Mouse (Mus musculus) spleen, adult 2 months (tissue): ENCODE measurements around the gene Clcf1. TPM values are rescaled to one million over a fixed set of nuclear protein-coding genes. Genes with fewer than 3 reads are reported as not detected.
A peak's percentile ranks its signal among the peaks of the same experiment; 100 is the strongest.
"Not testable (repeated sequence)": the region's sequence is repeated elsewhere in the genome, so short reads cannot be mapped to it uniquely, and the experiment has no call there.

Experiments
- DNase-seq, 2 experiments: peaks; one replicate each; pipeline versions ENCODE4 v3.0.0 to v3.0.0-alpha.2; 2012 to 2021; ENCODE audit warnings: low spot score in 2 of 2, low read depth in 1 of 2
- H3K27ac ChIP-seq: fragments of 200-500 bp; 2 replicates; pipeline ENCODE4 v1.5.1; 2012; ENCODE audit warnings: low read length, inconsistent platforms; ENCODE audit not compliant: insufficient read depth
- H3K27me3 ChIP-seq: fragments of 200-500 bp; 2 replicates; pipeline ENCODE4 v1.6.1; 2012; ENCODE audit warnings: mild to moderate bottlenecking, moderate library complexity, low read length, inconsistent platforms; ENCODE audit not compliant: control insufficient read depth, insufficient read depth
- H3K36me3 ChIP-seq: fragments of 200-500 bp; 2 replicates; pipeline ENCODE4 v1.6.1; 2012; ENCODE audit warnings: mild to moderate bottlenecking, low read length, inconsistent platforms; ENCODE audit not compliant: control insufficient read depth, insufficient read depth
- H3K4me1 ChIP-seq: fragments of 200-500 bp; 2 replicates; pipeline ENCODE4 v1.6.1; 2011; ENCODE audit warnings: inconsistent platforms; ENCODE audit not compliant: control insufficient read depth, insufficient read depth, insufficient read length
- H3K4me3 ChIP-seq: fragments of 200-500 bp; 2 replicates; pipeline ENCODE4 v1.5.1; 2011; ENCODE audit warnings: mild to moderate bottlenecking, inconsistent platforms; ENCODE audit not compliant: insufficient read depth, insufficient read length; ENCODE audit errors: extremely low read depth
- CTCF ChIP-seq: fragments of 200-500 bp; IDR thresholded peaks from 2 replicates; pipeline ENCODE4 v1.5.1; 2011; ENCODE audit warnings: mild to moderate bottlenecking, inconsistent platforms; ENCODE audit not compliant: insufficient read depth, insufficient read length, insufficient replicate concordance; ENCODE audit errors: extremely low read depth
- POLR2A ChIP-seq: fragments of 200-500 bp; IDR thresholded peaks from 2 replicates; pipeline ENCODE4 v1.6.1; 2011; ENCODE audit warnings: low read depth, low read length, inconsistent platforms
- WGBS: fragments of 180-500 bp; shearing (Covaris S2); methylation state at CpG from one replicate; pipeline ENCODE4 v1.1.7; 2018; 5-methylcytosine and 5-hydroxymethylcytosine counted together
- polyA plus RNA-seq: library from polyadenylated mRNA; depleted of rRNA; stranded (reverse); fragments of >200 nt; gene quantifications from 2 replicates; pipeline ENCODE4 v1.2.3, GENCODE M21; 2012

Gene Clcf1
- polyA plus RNA-seq, 1 experiment = 128 TPM

GRCm38 (mm10) chr19:4232186-4232572 is 18.1 kb downstream of the Clcf1 start:
- DNase-seq = peak; percentile 45 to 63
- 4% methylated on average over 2 of the region's 2 CpGs for WGBS
- Histone ChIP-seq H3K4me3 (peak overlapping the region; percentile 73), H3K4me1 (peaks cover 45% of the 10 kb centered on the region), H3K36me3 (no peaks in the 10 kb centered on the region), H3K27ac (peak overlapping the region; percentile 99), H3K27me3 (no peaks in the 10 kb centered on the region)
- TF ChIP-seq POLR2A (no peak), CTCF (no peak)

DNA sequence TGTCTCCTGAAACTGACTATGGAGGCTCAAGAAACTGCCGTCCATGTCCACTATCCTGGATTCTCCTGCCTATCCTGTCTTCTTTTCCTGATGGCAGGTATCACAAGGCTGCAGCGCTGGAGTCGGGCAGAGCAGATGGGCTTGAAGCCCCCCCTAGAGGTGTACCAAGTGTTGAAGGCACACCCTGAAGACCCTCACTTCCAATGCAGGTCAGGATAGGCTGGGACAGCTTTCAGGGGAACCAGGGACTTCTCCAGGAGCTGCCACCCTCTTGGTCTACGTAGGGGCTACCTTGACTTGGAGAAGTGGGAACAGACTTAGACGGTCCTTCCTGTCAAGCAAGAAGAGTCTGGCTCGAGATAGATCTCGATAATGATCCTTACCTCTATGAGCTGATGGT is 18.6 kb downstream of the Clcf1 start:
- Histone ChIP-seq H3K27me3 (no peaks in the 10 kb centered on the region), H3K27ac (peak overlapping the region; percentile 99), H3K4me1 (peaks cover 40% of the 10 kb centered on the region), H3K4me3 (peak overlapping the region; percentile 73), H3K36me3 (no peaks in the 10 kb centered on the region)
- no peak for DNase-seq
- TF ChIP-seq POLR2A = no peak
- no peak for TF ChIP-seq CTCF
- WGBS = 78% methylated on average over 7 of the region's 7 CpGs

DNA sequence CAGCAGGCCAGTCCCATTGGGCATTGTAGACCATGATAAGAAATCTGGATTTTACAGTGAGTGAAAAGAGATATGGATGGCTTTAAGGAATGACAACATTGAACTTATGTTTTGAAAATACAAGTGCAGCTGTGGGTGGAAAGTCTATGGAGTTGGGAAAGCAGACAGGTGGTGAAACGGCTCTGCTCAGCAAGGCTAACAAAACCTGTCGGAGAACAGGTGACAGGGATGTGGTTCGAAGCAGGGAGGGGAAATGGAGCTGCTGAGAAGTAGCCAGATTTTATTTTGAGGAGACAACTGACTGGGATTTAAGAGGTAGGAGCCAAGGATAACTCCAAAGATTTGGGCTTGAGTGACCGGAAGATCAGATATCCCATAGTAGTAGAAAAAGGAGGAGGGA is 20.5 kb downstream of the Clcf1 start:
- 90% methylated on average over 4 of the region's 4 CpGs for WGBS
- Histone ChIP-seq H3K27ac (no peak overlapping the region), H3K36me3 (no peaks in the 10 kb centered on the region), H3K4me3 (no peak overlapping the region), H3K4me1 (peaks cover 26% of the 10 kb centered on the region), H3K27me3 (no peaks in the 10 kb centered on the region)
- TF ChIP-seq POLR2A (no peak), CTCF (no peak)
- DNase-seq = no peak

DNA sequence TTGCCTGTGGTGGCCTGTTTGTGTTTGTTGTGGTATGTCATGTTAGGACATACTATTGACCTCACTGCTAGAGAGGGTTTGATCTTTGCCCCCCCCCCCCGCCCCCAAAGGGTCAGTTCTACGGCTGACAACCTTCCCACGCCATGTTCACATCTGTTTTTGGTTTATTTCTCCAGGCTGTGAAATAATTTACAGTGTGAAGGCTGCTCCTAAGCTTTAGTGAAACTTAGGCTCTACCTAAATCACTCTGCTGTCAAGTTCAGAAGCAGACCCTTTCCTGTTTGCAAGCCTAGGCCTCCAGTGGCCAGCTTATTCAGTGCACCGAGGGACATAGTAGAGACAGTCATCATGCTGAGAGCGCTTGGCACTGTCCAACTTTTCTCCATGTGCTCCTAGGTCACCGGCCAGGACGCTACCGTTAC is 26.2 kb downstream of the Clcf1 start:
- WGBS = 67% methylated on average over 8 of the region's 8 CpGs
- no peak for DNase-seq

DNA sequence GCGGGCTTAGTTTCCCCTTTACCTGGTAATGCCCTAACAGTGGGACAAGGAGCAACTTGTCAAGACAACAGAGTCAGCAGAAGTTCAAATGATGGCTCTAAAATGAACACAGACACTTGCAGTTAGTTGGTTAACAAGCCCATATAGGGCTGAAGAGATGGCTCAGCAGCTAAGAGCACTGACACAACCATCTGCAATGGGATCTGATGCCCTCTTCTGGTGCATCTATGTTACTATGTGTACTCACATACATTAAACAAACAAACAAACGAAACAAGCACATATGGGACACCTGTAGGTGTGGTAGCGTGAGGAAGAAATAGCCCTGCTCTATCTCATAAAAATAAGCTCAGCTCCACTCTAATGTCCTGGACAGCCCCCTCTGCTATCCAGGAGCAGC is 28.4 kb downstream of the Clcf1 start:
- TF ChIP-seq CTCF = no peak
- TF ChIP-seq POLR2A = no peak
- Histone ChIP-seq H3K27ac (no peak overlapping the region), H3K4me1 (no peaks in the 10 kb centered on the region), H3K36me3 (no peaks in the 10 kb centered on the region), H3K27me3 (no peaks in the 10 kb centered on the region), H3K4me3 (no peak overlapping the region)
- DNase-seq = no peak
- 87% methylated on average over 3 of the region's 3 CpGs for WGBS

More for the DNA sequence above, 26.2 kb downstream of the Clcf1 start:
- H3K4me3 ChIP-seq = no peak overlapping the region
- H3K4me1 ChIP-seq = no peaks in the 10 kb centered on the region
- H3K27me3 ChIP-seq = no peaks in the 10 kb centered on the region
- no peaks in the 10 kb centered on the region for H3K36me3 ChIP-seq
- H3K27ac ChIP-seq = no peak overlapping the region
- TF ChIP-seq POLR2A (no peak), CTCF (no peak)

DNA sequence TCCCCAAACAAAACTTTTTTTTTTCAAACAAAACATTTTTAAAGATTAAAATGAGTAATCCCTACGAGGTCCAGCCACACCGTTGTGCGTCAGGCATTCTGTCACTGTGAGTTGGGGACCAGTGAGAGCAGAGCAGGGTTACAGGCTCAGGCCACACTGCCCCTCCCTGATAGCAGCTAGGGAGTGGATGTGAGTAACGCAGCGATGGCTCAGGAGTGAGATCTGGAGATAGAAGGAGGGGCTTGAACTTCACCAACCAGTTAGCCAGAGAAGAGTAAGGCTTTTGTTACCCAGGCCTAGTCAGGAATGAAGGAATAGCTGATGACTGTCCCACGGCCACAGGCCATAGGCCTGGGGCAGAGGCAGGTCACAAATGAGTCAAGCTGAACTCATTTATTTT is 30.7 kb downstream of the Clcf1 start:
- Histone ChIP-seq H3K27me3 (no peaks in the 10 kb centered on the region), H3K27ac (no peak overlapping the region), H3K4me1 (no peaks in the 10 kb centered on the region), H3K36me3 (no peaks in the 10 kb centered on the region), H3K4me3 (no peak overlapping the region)
- no peak for TF ChIP-seq CTCF
- TF ChIP-seq POLR2A = no peak
- no peak for DNase-seq
- WGBS = 89% methylated on average over 6 of the region's 6 CpGs

- WGBS = 66% methylated on average over 1 of the region's 1 CpGs
- H3K36me3 ChIP-seq = no peaks in the 10 kb centered on the region
- H3K27me3 ChIP-seq = no peaks in the 10 kb centered on the region
- no peak overlapping the region for H3K27ac ChIP-seq
- no peak overlapping the region for H3K4me3 ChIP-seq
- TF ChIP-seq POLR2A (no peak), CTCF (no peak)
- no peak for DNase-seq
- no peaks in the 10 kb centered on the region for H3K4me1 ChIP-seq
These were observed 33.0 kb downstream of the Clcf1 start for GRCm38 (mm10) chr19:4247010-4247409.

DNA sequence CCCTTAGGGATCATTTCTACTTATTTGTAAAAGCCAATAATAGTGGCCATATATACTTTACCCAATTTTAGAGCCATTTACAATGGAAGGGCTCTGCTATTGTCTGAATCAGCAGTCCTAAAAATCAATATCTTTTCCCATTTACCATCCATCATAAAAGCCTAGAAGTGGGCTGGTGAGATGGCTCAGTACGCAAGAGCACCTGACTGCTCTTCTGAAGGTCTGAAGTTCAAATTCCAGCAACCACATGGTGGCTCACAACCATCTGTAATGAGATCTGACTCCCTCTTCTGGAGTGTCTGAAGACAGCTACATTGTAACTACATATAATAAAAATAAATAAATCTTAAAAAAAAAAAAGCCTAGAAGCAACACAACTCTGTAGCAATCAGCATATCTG is 34.6 kb downstream of the Clcf1 start:
- H3K4me3 ChIP-seq, H3K27me3 ChIP-seq, H3K27ac ChIP-seq, H3K36me3 ChIP-seq, DNase-seq, H3K4me1 ChIP-seq: not testable (repeated sequence)
- 95% methylated on average over 1 of the region's 1 CpGs for WGBS
